Mouse (Mus musculus): ENCODE data around the gene Myo18a. TPM values are rescaled to one million over a fixed set of nuclear protein-coding genes. Genes with fewer than 3 reads are reported as not detected.

Gene Myo18a
- polyA plus RNA-seq, 1 experiment from 2014 or later, result 24.6 TPM

DNA sequence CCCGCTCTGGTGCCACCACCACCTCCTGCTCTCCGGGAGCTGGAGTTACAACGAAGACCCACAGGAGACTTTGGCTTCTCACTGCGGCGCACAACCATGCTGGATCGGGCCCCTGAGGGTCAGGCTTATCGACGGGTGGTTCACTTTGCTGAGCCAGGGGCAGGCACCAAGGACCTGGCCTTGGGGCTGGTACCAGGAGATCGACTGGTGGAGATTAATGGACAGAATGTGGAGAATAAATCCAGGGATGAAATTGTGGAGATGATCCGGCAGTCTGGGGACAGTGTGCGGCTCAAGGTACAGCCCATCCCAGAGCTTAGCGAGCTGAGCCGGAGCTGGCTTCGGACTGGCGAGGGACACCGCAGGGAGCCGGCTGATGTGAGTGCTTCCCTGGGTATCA, 14.9 kb downstream of the Myo18a start:
- Histone ChIP-seq H3K4me1 (peaks cover 16% of the 10 kb centered on the region), H3K27me3 (ENCODE audit: low read depth, poor library complexity, severe bottlenecking) (no peaks in the 10 kb centered on the region), H3K9me3 (replicated peaks) (no peaks in the 10 kb centered on the region), H3K27ac (replicated peaks) (no peak overlapping the region), H3K36me3 (peaks cover 42% of the 10 kb centered on the region), H3K4me3 (no peak overlapping the region)
- no peak for DNase-seq (ENCODE audit: low spot score)
- 90% methylated on average over 17 of the region's 17 CpGs for WGBS

DNA sequence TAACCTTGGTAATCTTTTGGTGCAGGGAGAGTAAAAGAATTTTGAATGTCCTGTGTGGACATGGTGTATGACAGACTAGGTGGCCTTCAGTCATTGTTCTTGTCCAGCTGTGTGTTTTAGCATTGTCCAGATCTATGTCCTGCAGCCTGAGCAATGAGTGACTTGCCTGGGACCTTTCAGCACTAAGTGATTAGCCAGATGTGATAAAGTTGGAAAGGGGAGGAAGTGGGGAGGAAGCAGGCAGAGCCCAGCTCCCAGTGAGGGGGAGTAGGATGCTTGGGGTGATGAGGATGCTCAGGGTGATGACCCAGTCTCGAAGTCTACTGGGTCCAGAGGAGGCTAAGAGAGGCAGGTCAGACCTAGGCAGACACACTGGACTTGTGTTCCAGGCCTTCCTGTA, 16.2 kb downstream of the Myo18a start:
- H3K4me1 ChIP-seq, result peaks cover 29% of the 10 kb centered on the region
- H3K9me3 ChIP-seq (replicated peaks), result no peaks in the 10 kb centered on the region
- 88% methylated on average over 1 of the region's 1 CpGs for WGBS
- no peak overlapping the region for H3K4me3 ChIP-seq
- H3K27me3 ChIP-seq (ENCODE audit: low read depth, poor library complexity, severe bottlenecking), result no peaks in the 10 kb centered on the region
- no peak overlapping the region for H3K27ac ChIP-seq (replicated peaks)
- peaks cover 42% of the 10 kb centered on the region for H3K36me3 ChIP-seq
- no peak for DNase-seq (ENCODE audit: low spot score)

DNA sequence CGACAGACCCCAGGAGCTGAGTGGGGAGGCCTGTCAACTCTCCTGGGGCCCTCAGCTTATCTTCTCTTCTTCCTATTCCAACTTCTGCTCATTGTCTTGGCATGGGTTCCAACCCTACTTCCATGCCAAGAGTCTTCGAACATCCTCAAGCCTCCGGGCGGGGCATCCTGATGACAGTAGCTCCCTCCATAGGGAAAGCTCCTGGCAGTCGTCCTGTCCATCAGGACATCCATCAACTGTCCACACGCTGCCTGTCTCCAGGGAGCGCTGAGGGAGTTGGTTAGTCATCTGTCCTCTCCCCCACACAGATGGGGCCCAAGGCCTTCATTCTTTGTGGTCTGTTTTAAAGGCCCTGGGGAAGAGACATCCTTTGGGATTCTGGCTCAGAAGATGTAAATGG, 18.0 kb downstream of the Myo18a start:
- WGBS, result 91% methylated on average over 7 of the region's 7 CpGs
- Histone ChIP-seq H3K9me3 (replicated peaks) (no peaks in the 10 kb centered on the region), H3K36me3 (peaks cover 50% of the 10 kb centered on the region), H3K4me1 (peaks cover 42% of the 10 kb centered on the region), H3K27me3 (ENCODE audit: low read depth, poor library complexity, severe bottlenecking) (no peaks in the 10 kb centered on the region), H3K4me3 (no peak overlapping the region), H3K27ac (replicated peaks) (no peak overlapping the region)
- DNase-seq (ENCODE audit: low spot score), result no peak

GRCm38 (mm10) chr11:77782104-77782815, 19.2 kb downstream of the Myo18a start:
- Histone ChIP-seq H3K4me1 (peaks cover 48% of the 10 kb centered on the region), H3K27me3 (ENCODE audit: low read depth, poor library complexity, severe bottlenecking) (no peaks in the 10 kb centered on the region), H3K27ac (replicated peaks) (no peak overlapping the region), H3K9me3 (replicated peaks) (no peaks in the 10 kb centered on the region), H3K4me3 (no peak overlapping the region), H3K36me3 (peaks cover 50% of the 10 kb centered on the region)
- 89% methylated on average over 7 of the region's 7 CpGs for WGBS
- no peak for DNase-seq (ENCODE audit: low spot score)

DNA sequence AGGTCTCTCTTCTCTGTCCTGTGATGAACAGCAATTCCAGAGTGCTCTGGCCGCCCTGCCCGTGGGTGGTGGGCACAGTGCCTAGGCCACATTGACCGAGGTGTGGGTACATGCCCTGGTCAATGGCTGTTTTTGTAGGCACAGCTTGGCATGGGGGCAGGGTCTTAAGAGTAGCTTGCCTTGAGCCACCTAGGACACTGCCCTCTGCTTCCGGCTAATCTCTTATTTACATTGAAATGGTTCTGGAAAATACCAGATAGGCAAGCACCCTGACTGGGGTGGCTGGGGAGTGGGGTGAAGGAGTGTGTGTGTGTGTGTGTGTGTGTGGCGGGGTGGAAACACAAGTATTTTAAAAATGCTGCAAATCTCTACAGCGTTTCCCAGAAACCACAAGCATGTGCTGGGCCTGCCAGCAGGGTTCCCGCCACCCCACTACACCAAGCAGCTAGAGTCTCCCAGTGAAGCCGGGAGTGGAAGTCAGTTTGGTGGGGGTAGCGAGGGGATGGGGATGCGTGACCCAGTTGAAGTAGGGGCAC, 20.2 kb downstream of the Myo18a start:
- Histone ChIP-seq H3K9me3 (replicated peaks) (no peaks in the 10 kb centered on the region), H3K4me3 (no peak overlapping the region), H3K36me3 (peaks cover 40% of the 10 kb centered on the region), H3K27me3 (ENCODE audit: low read depth, poor library complexity, severe bottlenecking) (no peaks in the 10 kb centered on the region), H3K27ac (replicated peaks) (peak overlapping the region; percentile 38; the same call in 1 of the 2 replicates), H3K4me1 (peaks cover 48% of the 10 kb centered on the region)
- no peak for DNase-seq (ENCODE audit: low spot score)
- WGBS, result 67% methylated on average over 10 of the region's 10 CpGs

- H3K4me1 ChIP-seq, result peaks cover 48% of the 10 kb centered on the region
- WGBS, result 59% methylated on average over 18 of the region's 18 CpGs
- H3K27ac ChIP-seq (replicated peaks), result peak overlapping the region; percentile 74; the same call in 1 of the 2 replicates
Observed at GRCm38 (mm10) chr11:77783747-77784646, 21.0 kb downstream of the Myo18a start.

DNA sequence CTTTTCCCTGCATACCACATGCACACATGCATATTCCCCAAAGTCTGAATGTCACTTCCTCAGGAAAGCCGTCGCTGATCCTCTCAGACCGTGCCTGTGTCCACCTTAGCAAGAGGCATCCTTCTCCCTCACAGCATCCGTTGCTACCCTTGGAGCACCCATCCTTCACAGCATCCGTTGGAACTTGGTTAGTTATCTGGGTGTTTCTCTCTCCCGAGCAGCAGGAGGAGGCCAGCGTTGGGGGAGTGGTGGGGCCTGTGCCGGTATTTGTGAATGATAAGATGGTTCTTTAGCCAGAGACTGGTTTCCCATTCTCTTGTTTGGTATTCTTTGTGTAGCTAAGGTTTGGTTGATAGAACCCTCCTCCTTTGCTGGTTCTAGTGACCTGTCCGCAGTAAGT, 21.8 kb downstream of the Myo18a start:
- WGBS, result 88% methylated on average over 9 of the region's 9 CpGs
- Histone ChIP-seq H3K27ac (replicated peaks) (peak overlapping the region; percentile 74), H3K9me3 (replicated peaks) (no peaks in the 10 kb centered on the region), H3K27me3 (ENCODE audit: low read depth, poor library complexity, severe bottlenecking) (no peaks in the 10 kb centered on the region), H3K4me3 (no peak overlapping the region), H3K36me3 (peaks cover 28% of the 10 kb centered on the region), H3K4me1 (peaks cover 48% of the 10 kb centered on the region)
- no peak for DNase-seq (ENCODE audit: low spot score)

More at GRCm38 (mm10) chr11:77783747-77784646, 21.0 kb downstream of the Myo18a start:
- no peak overlapping the region for H3K4me3 ChIP-seq
- H3K27me3 ChIP-seq (ENCODE audit: low read depth, poor library complexity, severe bottlenecking), result no peaks in the 10 kb centered on the region
- DNase-seq (ENCODE audit: low spot score), result no peak
- no peaks in the 10 kb centered on the region for H3K9me3 ChIP-seq (replicated peaks)
- peaks cover 33% of the 10 kb centered on the region for H3K36me3 ChIP-seq

DNA sequence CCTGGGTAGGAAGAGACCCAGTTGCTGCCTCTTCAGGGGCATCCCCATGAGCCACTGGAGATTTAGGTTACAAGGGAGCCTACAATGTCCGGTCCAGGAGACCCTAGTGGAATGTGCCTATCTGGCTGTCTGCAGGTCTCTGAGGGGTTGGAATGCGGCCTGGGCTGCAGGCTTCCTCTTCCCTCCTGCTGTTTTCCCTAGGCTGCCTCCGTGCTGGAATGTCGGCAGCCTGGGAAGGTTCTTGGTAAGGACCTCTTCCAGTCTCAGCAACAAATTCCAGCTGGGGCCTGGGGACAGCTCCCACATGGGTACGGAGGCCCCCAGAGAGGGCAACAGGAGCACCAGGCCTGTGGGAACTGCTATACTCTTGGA, 22.3 kb downstream of the Myo18a start:
- Histone ChIP-seq H3K4me3 (no peak overlapping the region), H3K4me1 (peaks cover 51% of the 10 kb centered on the region), H3K27me3 (ENCODE audit: low read depth, poor library complexity, severe bottlenecking) (no peaks in the 10 kb centered on the region), H3K9me3 (replicated peaks) (no peaks in the 10 kb centered on the region), H3K27ac (replicated peaks) (peak overlapping the region; percentile 74), H3K36me3 (peaks cover 27% of the 10 kb centered on the region)
- 24% methylated on average over 5 of the region's 5 CpGs for WGBS
- DNase-seq (ENCODE audit: low spot score), result peak; percentile 24

GRCm38 (mm10) chr11:77785768-77786561, 22.9 kb downstream of the Myo18a start:
- DNase-seq (ENCODE audit: low spot score), result no peak
- WGBS, result 62% methylated on average over 7 of the region's 7 CpGs
- H3K9me3 ChIP-seq (replicated peaks), result no peaks in the 10 kb centered on the region
- H3K4me3 ChIP-seq, result no peak overlapping the region
- H3K4me1 ChIP-seq, result peaks cover 52% of the 10 kb centered on the region
- H3K27ac ChIP-seq (replicated peaks), result peak overlapping the region; percentile 74
- peaks cover 21% of the 10 kb centered on the region for H3K36me3 ChIP-seq
- no peaks in the 10 kb centered on the region for H3K27me3 ChIP-seq (ENCODE audit: low read depth, poor library complexity, severe bottlenecking)

GRCm38 (mm10) chr11:77787707-77788106, 24.7 kb downstream of the Myo18a start, which contains the start of gene Gm10277:
Gm10277 (minus strand) TSS chr11:77787747.
- WGBS, result 90% methylated on average over 5 of the region's 5 CpGs
- peak within 1 kb of the TSS; percentile 74; the same call in 1 of the 2 replicates for H3K27ac ChIP-seq (replicated peaks)

GRCm38 (mm10) chr11:77789512-77789911, 26.5 kb downstream of the Myo18a start:
- H3K4me3 ChIP-seq, result no peak overlapping the region
- no peaks in the 10 kb centered on the region for H3K9me3 ChIP-seq (replicated peaks)
- WGBS, result 93% methylated on average over 5 of the region's 5 CpGs
- H3K4me1 ChIP-seq, result peaks cover 60% of the 10 kb centered on the region
- no peaks in the 10 kb centered on the region for H3K27me3 ChIP-seq (ENCODE audit: low read depth, poor library complexity, severe bottlenecking)
- no peak overlapping the region for H3K27ac ChIP-seq (replicated peaks)
- H3K36me3 ChIP-seq, result peaks cover 13% of the 10 kb centered on the region
- DNase-seq (ENCODE audit: low spot score), result no peak

More at GRCm38 (mm10) chr11:77787707-77788106, 24.7 kb downstream of the Myo18a start, which contains the start of gene Gm10277:
- no peak within 1 kb of the TSS for H3K4me3 ChIP-seq
- H3K9me3 ChIP-seq (replicated peaks), result no peaks in the 10 kb centered on the region
- DNase-seq (ENCODE audit: low spot score), result no peak
- H3K36me3 ChIP-seq, result peaks cover 13% of the 10 kb centered on the region
- H3K4me1 ChIP-seq, result peaks cover 65% of the 10 kb centered on the region
- no peaks in the 10 kb centered on the region for H3K27me3 ChIP-seq (ENCODE audit: low read depth, poor library complexity, severe bottlenecking)

DNA sequence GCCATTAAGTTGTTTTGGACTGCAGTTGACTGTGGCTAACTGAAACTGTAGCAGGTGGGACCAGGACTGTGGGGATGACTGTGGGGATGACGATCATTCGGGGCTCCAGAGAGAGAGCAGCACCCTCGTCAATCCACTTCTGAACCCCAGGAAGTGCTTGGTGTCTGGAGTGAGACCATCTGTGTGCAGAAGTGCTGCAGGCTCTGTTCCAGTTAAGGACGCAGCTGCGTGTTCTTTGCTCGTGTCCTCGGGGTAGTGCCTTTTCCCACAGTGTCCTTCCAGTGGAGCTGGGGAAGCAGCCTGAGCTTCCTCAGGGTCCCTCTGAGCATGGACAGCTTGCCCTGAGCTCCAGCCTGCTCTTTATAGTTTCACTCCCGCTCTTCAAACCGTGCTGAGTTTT, 27.2 kb downstream of the Myo18a start:
- no peak for DNase-seq (ENCODE audit: low spot score)
- Histone ChIP-seq H3K27me3 (ENCODE audit: low read depth, poor library complexity, severe bottlenecking) (no peaks in the 10 kb centered on the region), H3K36me3 (peaks cover 11% of the 10 kb centered on the region; the same call in 1 of the 2 replicates), H3K9me3 (replicated peaks) (no peaks in the 10 kb centered on the region), H3K4me1 (peaks cover 52% of the 10 kb centered on the region), H3K4me3 (no peak overlapping the region), H3K27ac (replicated peaks) (peak overlapping the region; percentile 62)
- 58% methylated on average over 9 of the region's 9 CpGs for WGBS

Data from midbrain, embryonic 10.5 days (tissue).